Mouse (Mus musculus) bone marrow, adult 2 months (tissue): ENCODE measurements around the gene Mri1.

ENCODE experiments used
- CTCF ChIP-seq: fragments of 200-500 bp; IDR thresholded peaks from 2 replicates; pipeline ENCODE4 v1.5.1; 2011; ENCODE audit warnings: low read length, control low read depth; ENCODE audit not compliant: control insufficient read depth, insufficient read depth
- POLR2A ChIP-seq: fragments of 200-500 bp; IDR thresholded peaks from 2 replicates; pipeline ENCODE4 v1.6.1; 2011; ENCODE audit warnings: low read depth, mild to moderate bottlenecking, control low read depth, low read length, borderline replicate concordance; ENCODE audit not compliant: control insufficient read depth

- TF ChIP-seq POLR2A (no peak), CTCF (no peak)
These were observed 39.9 kb downstream of the Mri1 start for GRCm38 (mm10) chr8:84217206-84217605.
